Mouse (Mus musculus) G1E (cell line): ENCODE measurements around the gene B3glct.

Experiments
- CTCF ChIP-seq: IDR thresholded peaks from 2 replicates; pipeline ENCODE4 v1.5.1; 2012; ENCODE audit warnings: low read depth, low read length, inconsistent platforms, mixed read lengths
- GATA1 ChIP-seq: IDR thresholded peaks from 2 replicates; pipeline ENCODE4 v1.6.1; 2012; ENCODE audit warnings: borderline replicate concordance, low read length, inconsistent platforms, mixed read lengths
- GATA2 ChIP-seq: IDR thresholded peaks from 2 replicates; pipeline ENCODE4 v1.6.1; 2012; ENCODE audit warnings: low read depth, low read length, inconsistent platforms, borderline replicate concordance
- POLR2AphosphoS5 ChIP-seq: IDR thresholded peaks from 2 replicates; pipeline ENCODE4 v1.6.1; 2012; ENCODE audit warnings: low read depth, low read length, inconsistent platforms; ENCODE audit not compliant: insufficient replicate concordance

GRCm38 (mm10) chr5:149745079-149745478 lies 67.0 kb downstream of the B3glct start:
- TF ChIP-seq CTCF = peak; percentile 40
- no peak for TF ChIP-seq GATA1
- TF ChIP-seq GATA2 = no peak
- TF ChIP-seq POLR2AphosphoS5 = no peak
